Mouse (Mus musculus) forebrain, embryonic 13.5 days (tissue): Measurements from ENCODE around the gene Higd1a. TPM values are rescaled to one million over a fixed set of nuclear protein-coding genes. Genes with fewer than 3 reads are reported as not detected.

Experiments
- ATAC-seq: fragments of 200-750 bp; cut with Nextera tagmentation; 2 replicates; pipeline ENCODE4 v1.8.0; 2017
- H3K27ac ChIP-seq: fragments of 300-500 bp; sonication (generic); 2 replicates; pipeline ENCODE4 v1.5.1; 2015; ENCODE audit warnings: inconsistent platforms, mild to moderate bottlenecking, moderate library complexity
- H3K27me3 ChIP-seq: fragments of 300-500 bp; sonication (generic); 2 replicates; pipeline ENCODE4 v1.6.1; 2015; ENCODE audit warnings: mild to moderate bottlenecking, inconsistent platforms
- H3K36me3 ChIP-seq: fragments of 300-500 bp; sonication (generic); 2 replicates; pipeline ENCODE4 v1.6.1; 2015; ENCODE audit warnings: mild to moderate bottlenecking, inconsistent platforms; ENCODE audit not compliant: poor library complexity, severe bottlenecking
- H3K4me1 ChIP-seq: fragments of 300-500 bp; sonication (generic); 2 replicates; pipeline ENCODE4 v1.6.1; 2015; ENCODE audit warnings: inconsistent platforms
- H3K4me2 ChIP-seq: fragments of 300-500 bp; sonication (generic); 2 replicates; pipeline ENCODE4 v1.6.1; 2015; ENCODE audit warnings: inconsistent platforms, mild to moderate bottlenecking, moderate library complexity
- H3K4me3 ChIP-seq: fragments of 300-500 bp; sonication (generic); 2 replicates; pipeline ENCODE4 v1.5.1; 2015; ENCODE audit warnings: mild to moderate bottlenecking, inconsistent platforms
- H3K9ac ChIP-seq: fragments of 300-500 bp; sonication (generic); 2 replicates; pipeline ENCODE4 v1.6.1; 2015; ENCODE audit warnings: mild to moderate bottlenecking, inconsistent platforms
- H3K9me3 ChIP-seq: fragments of 300-500 bp; sonication (generic); replicated peaks from 2 replicates; pipeline ENCODE4 v1.6.1; 2016; ENCODE audit warnings: inconsistent platforms
- WGBS: fragments of 180-500 bp; shearing (Covaris S2); methylation state at CpG from one replicate; pipeline ENCODE4 v1.1.7; 2015; 5-methylcytosine and 5-hydroxymethylcytosine counted together
- polyA plus RNA-seq: library from polyadenylated mRNA; unstranded; fragments of >200 nt; fragmentation: Nextera tagmentation; extraction: Ambion mirVana; gene quantifications from 2 replicates; pipeline ENCODE4 v1.2.1, GENCODE M21; 2015

The Higd1a gene
- polyA plus RNA-seq, 1 experiment from 2014 or later: 159 TPM

GRCm38 (mm10) chr9:121872062-121872683 is 14.0 kb upstream of the Higd1a start:
- WGBS: 82% methylated on average over 2 of the region's 2 CpGs
- no peak overlapping the region for H3K4me2 ChIP-seq
- no peaks in the 10 kb centered on the region for H3K36me3 ChIP-seq
- no peak overlapping the region for H3K9ac ChIP-seq
- peaks cover 10% of the 10 kb centered on the region for H3K4me1 ChIP-seq
- no peaks in the 10 kb centered on the region for H3K9me3 ChIP-seq
- no peak for ATAC-seq
- no peak overlapping the region for H3K4me3 ChIP-seq
- no peak overlapping the region for H3K27ac ChIP-seq
- no peaks in the 10 kb centered on the region for H3K27me3 ChIP-seq

DNA sequence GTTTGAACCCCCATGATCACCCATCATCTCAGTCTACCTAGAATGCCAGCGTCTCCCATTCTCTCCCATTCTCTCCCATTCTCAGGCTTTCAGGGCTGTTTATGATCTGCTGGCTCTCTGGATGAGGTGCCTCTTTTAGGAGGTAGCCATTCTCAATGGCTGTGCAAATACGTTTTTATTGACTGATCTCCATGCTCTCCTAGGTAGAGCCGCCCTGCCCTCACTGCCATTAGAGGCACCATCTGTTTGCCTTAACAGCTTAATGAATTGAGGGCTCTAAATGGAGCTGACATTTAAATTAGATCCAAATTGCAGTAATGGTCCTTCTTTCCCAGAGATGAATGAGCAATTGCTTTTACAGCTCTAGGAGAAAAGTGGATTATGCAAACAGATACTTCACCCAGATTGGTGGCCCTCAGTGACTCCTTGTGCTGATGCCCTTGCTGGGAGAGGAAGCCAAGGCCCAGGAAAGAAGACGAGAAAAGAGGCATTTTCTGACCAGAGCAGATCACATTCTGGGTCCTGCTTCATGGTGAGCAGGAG is 11.9 kb upstream of the Higd1a start:
- 63% methylated on average over 4 of the region's 4 CpGs for WGBS
- H3K9me3 ChIP-seq: no peaks in the 10 kb centered on the region
- no peaks in the 10 kb centered on the region for H3K27me3 ChIP-seq
- no peak overlapping the region for H3K9ac ChIP-seq
- 0 out of 2 replicates have a peak overlapping the region, but pooled peaks have one; percentile 25 for H3K27ac ChIP-seq
- no peak for ATAC-seq
- H3K4me1 ChIP-seq: peaks cover 16% of the 10 kb centered on the region
- no peaks in the 10 kb centered on the region for H3K36me3 ChIP-seq
- H3K4me3 ChIP-seq: no peak overlapping the region
- no peak overlapping the region for H3K4me2 ChIP-seq

GRCm38 (mm10) chr9:121869432-121869831 is 11.3 kb upstream of the Higd1a start:
- 92% methylated on average over 5 of the region's 5 CpGs for WGBS
- ATAC-seq: no peak
- no peaks in the 10 kb centered on the region for H3K9me3 ChIP-seq
- H3K27me3 ChIP-seq: no peaks in the 10 kb centered on the region
- no peaks in the 10 kb centered on the region for H3K36me3 ChIP-seq
- no peak overlapping the region for H3K4me3 ChIP-seq
- H3K9ac ChIP-seq: no peak overlapping the region
- H3K4me1 ChIP-seq: peaks cover 16% of the 10 kb centered on the region
- H3K27ac ChIP-seq: no peak overlapping the region
- H3K4me2 ChIP-seq: no peak overlapping the region

- ATAC-seq: no peak
- Histone ChIP-seq H3K27ac (no peak overlapping the region), H3K36me3 (no peaks in the 10 kb centered on the region), H3K9me3 (no peaks in the 10 kb centered on the region), H3K4me2 (no peak overlapping the region), H3K4me3 (no peak overlapping the region), H3K9ac (no peak overlapping the region), H3K4me1 (peaks cover 16% of the 10 kb centered on the region), H3K27me3 (no peaks in the 10 kb centered on the region)
- 74% methylated on average over 6 of the region's 6 CpGs for WGBS
Observed at GRCm38 (mm10) chr9:121868236-121868635, 10.1 kb upstream of the Higd1a start.

- Histone ChIP-seq H3K9ac (no peak overlapping the region), H3K4me1 (peaks cover 16% of the 10 kb centered on the region), H3K27ac (no peak overlapping the region), H3K4me2 (no peak overlapping the region), H3K36me3 (no peaks in the 10 kb centered on the region), H3K4me3 (no peak overlapping the region), H3K27me3 (no peaks in the 10 kb centered on the region), H3K9me3 (no peaks in the 10 kb centered on the region)
- ATAC-seq: no peak
- 95% methylated on average over 6 of the region's 6 CpGs for WGBS
Observed at GRCm38 (mm10) chr9:121867632-121868031, 9.5 kb upstream of the Higd1a start.

- Histone ChIP-seq H3K4me2 (no peak overlapping the region), H3K27me3 (no peaks in the 10 kb centered on the region), H3K36me3 (no peaks in the 10 kb centered on the region), H3K9me3 (no peaks in the 10 kb centered on the region), H3K4me1 (peaks cover 13% of the 10 kb centered on the region), H3K27ac (no peak overlapping the region), H3K4me3 (no peak overlapping the region), H3K9ac (no peak overlapping the region)
- 45% methylated on average over 3 of the region's 3 CpGs for WGBS
- ATAC-seq: no peak
Observed at GRCm38 (mm10) chr9:121865425-121866008, 7.4 kb upstream of the Higd1a start.

DNA sequence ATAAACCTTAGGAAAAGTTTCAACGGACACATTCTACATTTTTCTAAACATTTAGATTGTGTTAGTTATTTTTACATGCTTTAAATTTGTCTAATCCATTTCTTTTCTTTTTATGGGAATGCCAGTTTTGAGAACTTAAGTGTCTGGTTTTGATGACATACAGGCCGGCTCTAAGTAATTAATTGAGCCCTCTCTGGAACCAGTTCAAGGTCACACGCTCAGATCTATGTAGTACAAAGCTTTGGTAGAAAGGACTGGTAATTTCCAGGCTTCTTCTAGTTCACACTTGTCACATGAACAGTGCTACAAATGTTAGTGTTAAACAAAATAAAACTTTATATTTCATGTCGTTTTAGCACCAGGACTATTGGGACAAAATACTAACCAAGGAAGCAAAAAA is 6.7 kb upstream of the Higd1a start:
- no peak for ATAC-seq

DNA sequence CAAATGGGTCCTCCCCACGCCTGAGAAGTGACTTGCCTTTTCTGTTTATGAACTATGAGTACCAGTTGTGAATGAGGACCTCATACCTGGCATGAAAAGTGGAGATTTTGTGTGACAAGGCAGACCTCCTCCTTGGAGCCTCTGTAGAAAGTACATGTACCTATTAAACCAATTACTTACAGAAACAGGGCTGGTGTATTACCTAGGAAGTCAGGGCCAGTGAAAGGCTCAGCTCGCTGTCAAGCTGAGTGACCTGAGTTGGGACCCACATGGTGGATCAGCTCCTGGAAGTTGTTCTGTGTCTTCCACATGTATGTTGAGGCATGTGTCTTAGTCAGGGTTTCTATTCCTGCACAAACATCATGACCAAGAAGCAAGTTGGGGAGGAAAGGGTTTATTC is 2.8 kb upstream of the Higd1a start:
- WGBS: 85% methylated on average over 2 of the region's 2 CpGs

More for the DNA sequence above, 6.7 kb upstream of the Higd1a start:
- no peak overlapping the region for H3K9ac ChIP-seq
- H3K4me3 ChIP-seq: no peak overlapping the region
- WGBS: 74% methylated on average over 4 of the region's 4 CpGs
- H3K27ac ChIP-seq: no peak overlapping the region
- no peaks in the 10 kb centered on the region for H3K27me3 ChIP-seq
- H3K4me2 ChIP-seq: no peak overlapping the region
- no peaks in the 10 kb centered on the region for H3K36me3 ChIP-seq
- 0 out of 2 replicates have a peak, but pooled peaks cover 7% of the 10 kb centered on the region for H3K4me1 ChIP-seq
- no peaks in the 10 kb centered on the region for H3K9me3 ChIP-seq

DNA sequence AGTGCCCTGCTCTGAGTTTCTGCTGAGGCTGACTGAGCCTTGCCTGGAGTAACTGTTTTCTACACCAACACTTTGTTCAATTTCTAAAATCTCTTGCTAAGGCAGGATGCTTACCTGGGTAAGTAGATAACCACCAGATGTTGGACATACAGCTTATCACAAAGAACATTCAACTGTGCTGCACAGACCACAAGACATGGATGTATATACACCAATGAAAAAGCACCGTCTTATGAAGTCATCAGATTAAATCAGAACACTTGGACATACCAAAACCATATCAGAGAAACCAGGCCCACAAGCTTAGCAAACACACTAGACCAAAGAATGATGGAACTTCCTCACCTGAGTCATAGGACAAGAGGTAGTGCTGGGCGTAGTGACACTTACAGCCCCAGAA is 1.2 kb upstream of the Higd1a start:
- no peak for ATAC-seq
- Histone ChIP-seq H3K27ac (no peak overlapping the region), H3K36me3 (no peaks in the 10 kb centered on the region), H3K9me3 (no peaks in the 10 kb centered on the region), H3K27me3 (no peaks in the 10 kb centered on the region), H3K4me3 (no peak overlapping the region), H3K4me1 (peaks cover 15% of the 10 kb centered on the region), H3K9ac (no peak overlapping the region), H3K4me2 (no peak overlapping the region)
- WGBS: 96% methylated on average over 2 of the region's 2 CpGs

More for the DNA sequence above, 2.8 kb upstream of the Higd1a start:
- no peak overlapping the region for H3K4me3 ChIP-seq
- peaks cover 22% of the 10 kb centered on the region for H3K4me1 ChIP-seq
- H3K4me2 ChIP-seq: no peak overlapping the region
- no peak for ATAC-seq
- H3K9ac ChIP-seq: no peak overlapping the region
- H3K27me3 ChIP-seq: no peaks in the 10 kb centered on the region
- H3K36me3 ChIP-seq: no peaks in the 10 kb centered on the region
- H3K9me3 ChIP-seq: no peaks in the 10 kb centered on the region
- H3K27ac ChIP-seq: no peak overlapping the region

GRCm38 (mm10) chr9:121857474-121858152 is 549 bp downstream of the Higd1a start:
- Histone ChIP-seq H3K27ac (peak overlapping the region; percentile 94), H3K9ac (peak overlapping the region; percentile 90), H3K4me1 (peaks cover 15% of the 10 kb centered on the region), H3K4me2 (peak overlapping the region; percentile 93), H3K27me3 (no peaks in the 10 kb centered on the region), H3K4me3 (peak overlapping the region; percentile 81), H3K36me3 (no peaks in the 10 kb centered on the region), H3K9me3 (no peaks in the 10 kb centered on the region)
- ATAC-seq: peak; percentile 99
- WGBS: 0% methylated on average over 50 of the region's 70 CpGs

- no peaks in the 10 kb centered on the region for H3K9me3 ChIP-seq
- H3K27ac ChIP-seq: peak overlapping the region; percentile 94
- H3K27me3 ChIP-seq: no peaks in the 10 kb centered on the region
- H3K36me3 ChIP-seq: peaks cover 3% of the 10 kb centered on the region
- 2% methylated on average over 39 of the region's 39 CpGs for WGBS
- peaks cover 15% of the 10 kb centered on the region for H3K4me1 ChIP-seq
- H3K4me3 ChIP-seq: peak overlapping the region; percentile 81
- peak overlapping the region; percentile 93 for H3K4me2 ChIP-seq
- peak overlapping the region; percentile 90 for H3K9ac ChIP-seq
- no peak; the same call in 1 of the 2 replicates for ATAC-seq
Observed at GRCm38 (mm10) chr9:121856649-121857416, 1.3 kb downstream of the Higd1a start.

DNA sequence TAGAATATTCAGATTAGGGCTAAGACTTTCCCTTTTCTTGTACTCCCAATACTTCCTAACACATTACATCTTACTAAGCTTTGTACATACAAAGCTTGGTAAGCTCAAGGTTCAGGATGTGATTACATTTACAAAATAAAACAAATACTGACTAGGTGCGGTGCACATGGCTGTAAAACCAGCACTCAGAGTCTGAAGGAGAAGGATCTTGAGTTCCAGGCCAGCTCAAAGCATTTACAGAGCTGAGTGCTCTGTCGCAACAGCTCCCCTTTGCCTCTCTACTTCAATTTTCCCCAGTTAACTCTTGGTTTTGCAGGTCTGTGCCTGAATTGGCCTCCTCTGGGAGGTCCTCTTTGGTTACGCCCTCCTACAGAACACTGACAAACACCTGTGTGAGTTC is 3.9 kb downstream of the Higd1a start:
- no peak overlapping the region for H3K27ac ChIP-seq
- H3K27me3 ChIP-seq: no peaks in the 10 kb centered on the region
- 91% methylated on average over 3 of the region's 3 CpGs for WGBS
- no peak overlapping the region for H3K4me3 ChIP-seq
- H3K9me3 ChIP-seq: no peaks in the 10 kb centered on the region
- ATAC-seq: no peak
- peaks cover 26% of the 10 kb centered on the region for H3K36me3 ChIP-seq
- H3K4me1 ChIP-seq: peaks cover 15% of the 10 kb centered on the region
- no peak overlapping the region for H3K4me2 ChIP-seq
- no peak overlapping the region for H3K9ac ChIP-seq
